Mouse (Mus musculus): Measurements from ENCODE around the gene Unc5c.

GRCm38 (mm10) chr3:141862816-141863461 lies 397.9 kb downstream of the Unc5c start:
- TF ChIP-seq MYOD1 (IDR thresholded peaks at IDR 0.05; ENCODE audit: control insufficient read depth, insufficient read length, low read depth): no peak
- TF ChIP-seq CEBPB (IDR thresholded peaks at IDR 0.05; ENCODE audit: low read depth): no peak
- TF ChIP-seq CTCF (IDR thresholded peaks at IDR 0.05; ENCODE audit: control insufficient read depth, insufficient read depth, insufficient read length): peak; percentile 40
- TF ChIP-seq USF1 (IDR thresholded peaks at IDR 0.05; ENCODE audit: low read depth): no peak

Measured in C2C12 (cell line).